Mouse (Mus musculus) spleen, adult 2 months (tissue): Measurements from ENCODE around the gene Grip1. TPM values are rescaled to one million over a fixed set of nuclear protein-coding genes. Genes with fewer than 3 reads are reported as not detected.

ENCODE experiments used
- DNase-seq, 2 experiments: peaks; one replicate each; pipeline versions ENCODE4 v3.0.0 to v3.0.0-alpha.2; 2012 to 2021; ENCODE audit warnings: low spot score in 2 of 2, low read depth in 1 of 2
- H3K27ac ChIP-seq: fragments of 200-500 bp; 2 replicates; pipeline ENCODE4 v1.5.1; 2012; ENCODE audit warnings: low read length, inconsistent platforms; ENCODE audit not compliant: insufficient read depth
- H3K27me3 ChIP-seq: fragments of 200-500 bp; 2 replicates; pipeline ENCODE4 v1.6.1; 2012; ENCODE audit warnings: mild to moderate bottlenecking, moderate library complexity, low read length, inconsistent platforms; ENCODE audit not compliant: control insufficient read depth, insufficient read depth
- H3K36me3 ChIP-seq: fragments of 200-500 bp; 2 replicates; pipeline ENCODE4 v1.6.1; 2012; ENCODE audit warnings: mild to moderate bottlenecking, low read length, inconsistent platforms; ENCODE audit not compliant: control insufficient read depth, insufficient read depth
- H3K4me1 ChIP-seq: fragments of 200-500 bp; 2 replicates; pipeline ENCODE4 v1.6.1; 2011; ENCODE audit warnings: inconsistent platforms; ENCODE audit not compliant: control insufficient read depth, insufficient read depth, insufficient read length
- H3K4me3 ChIP-seq: fragments of 200-500 bp; 2 replicates; pipeline ENCODE4 v1.5.1; 2011; ENCODE audit warnings: mild to moderate bottlenecking, inconsistent platforms; ENCODE audit not compliant: insufficient read depth, insufficient read length; ENCODE audit errors: extremely low read depth
- CTCF ChIP-seq: fragments of 200-500 bp; IDR thresholded peaks from 2 replicates; pipeline ENCODE4 v1.5.1; 2011; ENCODE audit warnings: mild to moderate bottlenecking, inconsistent platforms; ENCODE audit not compliant: insufficient read depth, insufficient read length, insufficient replicate concordance; ENCODE audit errors: extremely low read depth
- POLR2A ChIP-seq: fragments of 200-500 bp; IDR thresholded peaks from 2 replicates; pipeline ENCODE4 v1.6.1; 2011; ENCODE audit warnings: low read depth, low read length, inconsistent platforms
- WGBS: fragments of 180-500 bp; shearing (Covaris S2); methylation state at CpG from one replicate; pipeline ENCODE4 v1.1.7; 2018; 5-methylcytosine and 5-hydroxymethylcytosine counted together
- polyA plus RNA-seq: library from polyadenylated mRNA; depleted of rRNA; stranded (reverse); fragments of >200 nt; gene quantifications from 2 replicates; pipeline ENCODE4 v1.2.3, GENCODE M21; 2012

Grip1 gene
- polyA plus RNA-seq, 1 experiment: not detected

DNA sequence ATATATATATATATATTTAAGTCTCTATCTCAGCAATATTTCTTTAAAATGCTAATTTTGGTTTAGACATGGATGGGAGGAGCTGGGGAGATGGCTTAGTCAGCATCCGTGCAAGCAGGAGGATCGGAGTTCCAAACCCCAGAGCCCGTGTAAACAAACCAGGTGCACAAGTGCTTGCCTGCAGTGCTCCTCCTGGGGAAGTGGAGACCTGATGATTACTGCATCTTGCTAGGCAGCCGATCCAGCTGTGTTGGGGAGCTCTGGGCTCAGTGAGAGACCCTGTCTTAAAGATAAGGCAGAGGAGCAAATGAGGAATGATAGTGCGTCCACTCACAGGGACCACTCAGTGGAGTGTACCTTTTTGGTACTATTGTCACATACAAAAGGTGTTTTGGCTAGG, 3.5 kb downstream of the Grip1 start:
- H3K4me3 ChIP-seq: no peak overlapping the region
- peaks cover 4% of the 10 kb centered on the region; the same call in 1 of the 2 replicates for H3K4me1 ChIP-seq
- H3K36me3 ChIP-seq: no peaks in the 10 kb centered on the region
- no peak for DNase-seq
- WGBS: 83% methylated on average over 5 of the region's 5 CpGs
- no peak overlapping the region for H3K27ac ChIP-seq
- peaks cover 19% of the 10 kb centered on the region for H3K27me3 ChIP-seq
- TF ChIP-seq CTCF: no peak

DNA sequence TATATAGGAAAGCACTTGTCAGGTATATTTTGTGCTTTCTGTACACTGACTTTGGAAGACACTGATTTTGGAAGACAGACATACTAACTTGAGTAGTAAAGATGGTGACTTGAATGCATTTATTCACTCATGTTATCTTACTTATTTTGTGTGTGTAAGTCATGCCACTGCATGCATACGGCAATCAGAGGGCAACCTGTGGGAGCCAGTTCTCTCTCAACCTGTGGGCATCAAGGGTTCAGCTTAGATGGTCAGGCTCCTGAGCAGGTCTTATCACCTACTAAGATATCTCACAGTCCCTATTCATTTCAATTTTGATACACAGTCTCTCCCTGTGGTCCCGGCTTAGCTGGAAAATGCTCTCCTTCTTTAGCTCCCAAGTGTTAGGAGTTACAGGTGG, 5.4 kb downstream of the Grip1 start:
- H3K36me3 ChIP-seq: no peaks in the 10 kb centered on the region
- DNase-seq: no peak
- peaks cover 10% of the 10 kb centered on the region for H3K27me3 ChIP-seq
- 92% methylated on average over 2 of the region's 2 CpGs for WGBS
- H3K4me3 ChIP-seq: no peak overlapping the region
- peaks cover 4% of the 10 kb centered on the region; the same call in 1 of the 2 replicates for H3K4me1 ChIP-seq
- TF ChIP-seq POLR2A: no peak
- TF ChIP-seq CTCF: no peak
- no peak overlapping the region for H3K27ac ChIP-seq

- WGBS: 90% methylated on average over 7 of the region's 7 CpGs
- H3K4me1 ChIP-seq: no peaks in the 10 kb centered on the region
- H3K36me3 ChIP-seq: no peaks in the 10 kb centered on the region
- H3K4me3 ChIP-seq: no peak overlapping the region
- no peak overlapping the region for H3K27ac ChIP-seq
- H3K27me3 ChIP-seq: no peaks in the 10 kb centered on the region
- no peak for DNase-seq
- TF ChIP-seq CTCF (no peak), POLR2A (no peak)
Measured at GRCm38 (mm10) chr10:119463345-119463744, 9.7 kb downstream of the Grip1 start.

GRCm38 (mm10) chr10:119463793-119464192, 10.2 kb downstream of the Grip1 start:
- WGBS: 80% methylated on average over 7 of the region's 7 CpGs
- Histone ChIP-seq H3K4me1 (no peaks in the 10 kb centered on the region), H3K27me3 (no peaks in the 10 kb centered on the region), H3K4me3 (no peak overlapping the region), H3K36me3 (no peaks in the 10 kb centered on the region), H3K27ac (no peak overlapping the region)
- DNase-seq: no peak
- no peak for TF ChIP-seq POLR2A
- no peak for TF ChIP-seq CTCF

DNA sequence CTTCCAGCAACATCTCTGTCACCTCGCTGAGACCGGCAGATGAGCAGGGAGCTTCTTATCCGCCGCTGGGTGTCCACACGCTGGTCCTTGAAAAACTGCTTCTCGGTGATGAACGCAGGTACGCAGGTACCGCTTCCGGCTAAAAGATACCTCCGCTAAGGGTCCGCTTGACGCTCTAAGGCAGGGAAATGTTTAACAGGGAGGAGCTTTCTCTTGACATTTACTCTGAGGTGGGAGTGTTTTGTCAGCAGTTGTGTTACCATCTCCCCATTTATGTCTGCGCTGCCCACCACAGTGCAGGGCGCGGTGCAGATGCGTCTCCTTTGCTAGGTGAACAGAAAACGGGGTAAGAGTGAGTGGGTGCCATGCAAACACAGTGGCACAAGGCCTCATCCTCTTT, 14.3 kb downstream of the Grip1 start:
- Histone ChIP-seq H3K36me3 (no peaks in the 10 kb centered on the region), H3K27ac (no peak overlapping the region), H3K4me3 (no peak overlapping the region), H3K4me1 (no peaks in the 10 kb centered on the region), H3K27me3 (no peaks in the 10 kb centered on the region)
- WGBS: 93% methylated on average over 18 of the region's 18 CpGs
- no peak for TF ChIP-seq CTCF
- no peak for TF ChIP-seq POLR2A
- no peak for DNase-seq

DNA sequence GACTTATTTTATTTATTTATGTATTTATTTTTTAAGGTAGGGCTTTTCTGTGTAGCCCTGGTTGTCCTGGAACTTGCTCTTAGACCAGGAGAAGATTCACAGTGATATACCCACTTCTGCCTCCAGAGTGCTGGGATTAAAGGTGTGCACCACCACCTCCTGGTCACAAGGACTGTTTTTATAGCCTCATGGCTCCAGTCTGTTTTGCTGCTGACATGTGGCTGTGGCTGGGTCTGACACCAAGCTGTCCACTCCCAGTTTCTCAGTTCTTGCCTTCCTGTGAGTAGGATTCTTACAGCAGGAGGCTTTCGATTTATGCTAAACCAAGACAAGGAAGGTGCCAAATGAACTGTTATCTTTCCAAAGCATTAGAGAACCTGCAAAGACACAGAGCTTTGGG, 16.5 kb downstream of the Grip1 start:
- TF ChIP-seq CTCF: no peak
- TF ChIP-seq POLR2A: no peak
- H3K36me3 ChIP-seq: no peaks in the 10 kb centered on the region
- no peak overlapping the region for H3K4me3 ChIP-seq
- 96% methylated on average over 1 of the region's 1 CpGs for WGBS
- no peaks in the 10 kb centered on the region for H3K4me1 ChIP-seq
- no peaks in the 10 kb centered on the region for H3K27me3 ChIP-seq
- DNase-seq: no peak
- no peak overlapping the region for H3K27ac ChIP-seq

DNA sequence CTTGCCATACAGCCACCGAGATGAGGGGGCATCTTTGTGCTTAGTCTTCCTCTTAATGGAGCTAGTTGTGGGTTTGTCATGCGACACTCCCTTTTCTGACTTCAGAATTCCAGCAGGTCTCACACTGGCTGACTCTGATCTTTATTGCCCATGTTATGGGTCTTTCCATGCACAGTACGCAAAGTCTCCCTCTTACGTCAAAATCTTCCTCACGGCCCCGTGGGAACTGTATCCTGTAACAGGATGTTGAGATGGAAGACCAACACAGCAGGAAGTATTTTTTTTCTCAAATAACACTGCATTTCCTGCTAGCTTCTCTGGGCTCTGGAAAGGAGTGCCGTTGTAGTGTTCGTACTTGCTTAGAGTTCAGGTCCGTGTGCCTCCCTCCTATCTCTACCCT, 21.5 kb downstream of the Grip1 start:
- Histone ChIP-seq H3K27ac (no peak overlapping the region), H3K27me3 (no peaks in the 10 kb centered on the region), H3K4me3 (no peak overlapping the region), H3K36me3 (no peaks in the 10 kb centered on the region), H3K4me1 (no peaks in the 10 kb centered on the region)
- WGBS: 38% methylated on average over 9 of the region's 9 CpGs
- TF ChIP-seq POLR2A: no peak
- TF ChIP-seq CTCF: no peak
- DNase-seq: no peak
